Mouse (Mus musculus) spleen, postnatal 4 days (tissue): ENCODE results near the gene Hoxb5.

Source experiments
- DNase-seq, 2 experiments: peaks; one replicate each; pipeline ENCODE4 v3.0.0; 2022; ENCODE audit warnings: low spot score in 2 of 2

Gene Hoxb5

DNA sequence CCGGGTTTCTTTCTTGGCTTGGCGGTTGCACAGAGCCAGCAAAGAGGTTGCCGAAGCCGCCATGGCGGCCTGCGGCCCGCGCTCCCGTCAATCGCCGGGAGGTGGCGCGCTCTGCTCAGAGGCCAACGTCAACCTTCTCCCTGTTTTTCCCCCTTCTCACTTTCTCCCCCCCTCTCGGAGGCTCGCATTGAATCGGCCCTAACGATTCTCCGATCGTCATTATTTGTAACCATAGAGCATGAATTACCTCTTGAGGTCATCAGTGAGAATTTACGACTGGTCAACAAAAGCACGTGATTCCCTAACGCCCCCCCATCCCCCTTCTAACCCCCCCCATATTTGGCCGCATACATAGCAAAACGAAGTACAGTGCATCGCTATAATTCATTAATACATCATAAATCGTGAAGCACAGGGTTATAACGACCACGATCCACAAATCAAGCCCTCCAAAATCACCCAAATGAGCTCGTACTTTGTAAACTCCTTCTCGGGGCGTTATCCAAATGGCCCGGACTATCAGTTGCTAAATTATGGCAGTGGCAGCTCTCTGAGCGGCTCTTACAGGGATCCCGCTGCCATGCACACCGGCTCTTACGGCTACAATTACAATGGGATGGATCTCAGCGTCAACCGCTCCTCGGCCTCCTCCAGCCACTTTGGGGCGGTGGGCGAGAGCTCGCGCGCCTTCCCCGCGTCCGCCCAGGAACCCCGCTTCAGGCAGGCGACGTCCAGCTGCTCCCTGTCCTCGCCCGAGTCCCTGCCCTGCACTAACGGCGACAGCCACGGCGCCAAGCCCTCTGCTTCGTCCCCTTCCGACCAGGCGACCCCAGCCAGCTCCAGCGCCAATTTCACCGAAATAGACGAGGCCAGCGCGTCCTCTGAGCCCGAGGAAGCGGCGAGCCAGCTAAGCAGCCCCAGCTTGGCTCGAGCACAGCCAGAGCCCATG is at the start of gene Hoxb5:
Hoxb5 (plus strand) TSS at position 186 of the 949 bp plus-strand sequence.
- peak; percentile 49 to 79 for DNase-seq

- no peak for DNase-seq
Measured at GRCm38 (mm10) chr11:96254221-96254620, 48.9 kb upstream of the Hoxb5 start.

- no peak for DNase-seq
Measured at GRCm38 (mm10) chr11:96255111-96255995, 47.8 kb upstream of the Hoxb5 start.

DNA sequence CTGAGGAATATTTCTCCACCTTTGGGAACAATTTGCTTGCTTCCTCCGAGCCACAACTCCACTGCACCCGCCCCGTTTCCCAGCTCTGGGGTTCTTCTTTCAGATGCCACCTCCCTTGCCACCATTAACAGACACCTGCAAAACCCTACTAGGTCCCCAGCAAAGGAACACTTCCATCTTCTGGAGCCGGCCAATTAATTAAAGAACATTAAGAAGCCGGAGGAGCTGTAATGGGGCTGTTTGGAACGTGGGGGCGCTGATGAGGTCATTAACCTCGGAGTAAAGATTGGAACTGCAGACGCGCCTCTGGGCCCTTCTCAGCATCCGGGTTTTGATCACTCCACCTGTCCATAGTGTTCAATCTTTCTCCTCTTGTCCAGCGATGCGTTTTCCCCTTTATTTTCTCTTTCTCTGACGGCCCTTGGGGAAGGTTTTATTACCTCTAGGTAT is 47.1 kb upstream of the Hoxb5 start:
- no peak for DNase-seq

DNA sequence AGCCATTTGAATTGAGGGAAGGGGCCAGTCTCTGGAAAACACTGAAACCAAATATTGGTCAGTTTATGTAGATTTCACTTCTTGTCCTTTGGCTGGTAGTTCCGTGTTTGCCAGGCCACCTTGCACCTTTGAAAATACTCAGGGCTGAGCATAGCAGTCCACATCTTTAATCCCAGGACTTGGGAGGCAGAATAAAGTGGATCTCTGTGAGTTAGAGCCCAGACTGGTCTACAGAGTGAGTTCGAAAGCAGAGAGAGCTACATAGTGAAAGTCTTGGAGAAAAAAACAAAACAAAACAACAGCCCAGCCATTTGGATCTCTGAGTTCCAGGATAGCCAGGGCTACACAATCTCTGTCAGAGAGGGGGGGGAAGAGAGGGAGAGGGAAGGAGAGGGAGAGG is 46.0 kb upstream of the Hoxb5 start:
- DNase-seq, result no peak

DNA sequence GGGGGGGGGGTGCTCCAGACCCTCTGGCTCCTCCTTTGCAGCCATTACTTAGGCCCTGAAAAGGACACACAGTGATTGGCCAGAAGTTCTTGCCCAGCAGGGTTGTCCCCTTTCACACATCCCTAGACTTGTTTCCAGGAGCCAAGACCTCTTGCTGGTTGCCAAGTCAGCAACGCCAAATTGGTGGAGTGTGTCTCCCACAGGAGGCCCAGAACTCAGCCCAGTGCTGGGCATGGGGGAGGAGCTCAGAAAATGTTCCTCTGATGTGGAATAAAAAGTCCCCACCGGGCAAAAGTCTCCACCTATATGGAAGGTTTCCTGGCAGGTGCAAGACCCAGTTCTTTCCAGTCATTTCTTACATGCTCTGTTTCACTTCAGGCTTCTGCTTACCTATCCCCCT is 44.1 kb upstream of the Hoxb5 start:
- DNase-seq, result no peak

- no peak for DNase-seq
Measured at GRCm38 (mm10) chr11:96259511-96259910, 43.6 kb upstream of the Hoxb5 start.

DNA sequence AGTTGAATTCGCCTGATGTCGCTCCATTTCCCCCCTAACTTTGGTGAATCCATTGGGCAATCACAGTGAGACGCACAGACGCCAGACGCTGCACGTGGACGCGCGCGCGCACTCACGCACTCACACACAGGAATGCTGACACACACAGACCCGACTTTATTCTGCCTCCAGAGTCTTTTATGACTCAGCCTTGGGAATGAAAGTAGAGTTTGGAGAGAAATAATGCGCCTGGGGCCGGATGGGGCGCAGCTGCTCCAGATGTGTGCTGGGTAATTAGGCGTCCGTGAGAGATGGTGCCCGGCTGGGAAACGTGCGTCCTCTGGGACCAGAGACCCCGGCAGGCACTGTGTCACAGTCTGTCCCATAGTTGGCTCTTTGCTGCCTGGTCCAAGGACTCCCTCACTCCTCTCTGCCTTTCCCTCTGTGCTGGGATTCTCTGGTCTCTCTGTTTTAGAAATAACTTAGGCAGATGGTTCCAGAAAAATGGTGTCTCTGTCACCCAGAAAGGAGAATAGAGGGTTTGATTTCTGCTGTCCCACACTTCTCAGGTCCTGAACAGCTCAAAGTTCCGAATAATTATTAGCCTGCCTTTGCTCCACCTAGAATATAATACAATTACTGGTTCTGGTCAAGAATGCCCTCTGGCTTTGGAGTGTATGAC is 42.7 kb upstream of the Hoxb5 start:
- DNase-seq, result no peak

DNA sequence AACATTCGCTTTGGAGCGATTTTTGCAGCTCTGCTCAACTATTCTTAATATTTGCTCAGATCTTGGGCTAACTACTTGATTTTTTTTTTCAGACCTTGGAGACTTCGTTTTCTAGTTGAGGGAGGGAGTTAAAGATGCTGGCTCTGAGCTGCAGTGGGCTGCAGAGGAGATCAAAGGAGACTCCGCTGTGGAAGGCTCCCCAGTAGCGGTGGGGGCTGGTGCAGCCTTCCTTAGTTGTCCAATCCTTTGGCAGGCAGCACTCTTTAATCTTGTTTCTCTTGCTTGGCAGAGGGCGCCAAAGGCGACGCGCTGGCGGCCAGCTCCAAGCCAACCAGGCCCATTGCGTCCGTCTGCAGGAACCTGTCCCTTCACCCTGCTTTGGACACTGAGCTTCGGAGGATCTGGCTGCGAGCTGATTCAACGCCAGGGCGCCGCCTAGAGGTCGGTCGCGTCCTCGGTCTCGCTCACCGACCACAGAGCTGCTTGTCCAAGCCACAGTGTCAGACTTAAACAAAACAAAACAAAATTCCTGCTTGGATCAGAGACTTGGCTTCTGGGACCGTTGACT is 41.7 kb upstream of the Hoxb5 start:
- peak; percentile 42 to 80 for DNase-seq

- no peak for DNase-seq
Measured at GRCm38 (mm10) chr11:96262262-96262830, 40.8 kb upstream of the Hoxb5 start.

GRCm38 (mm10) chr11:96263636-96264389 is 39.3 kb upstream of the Hoxb5 start:
- no peak for DNase-seq

GRCm38 (mm10) chr11:96264390-96265020 is 38.6 kb upstream of the Hoxb5 start:
- DNase-seq, result no peak

- DNase-seq, result no peak
Measured at GRCm38 (mm10) chr11:96265954-96266353, 37.2 kb upstream of the Hoxb5 start.

DNA sequence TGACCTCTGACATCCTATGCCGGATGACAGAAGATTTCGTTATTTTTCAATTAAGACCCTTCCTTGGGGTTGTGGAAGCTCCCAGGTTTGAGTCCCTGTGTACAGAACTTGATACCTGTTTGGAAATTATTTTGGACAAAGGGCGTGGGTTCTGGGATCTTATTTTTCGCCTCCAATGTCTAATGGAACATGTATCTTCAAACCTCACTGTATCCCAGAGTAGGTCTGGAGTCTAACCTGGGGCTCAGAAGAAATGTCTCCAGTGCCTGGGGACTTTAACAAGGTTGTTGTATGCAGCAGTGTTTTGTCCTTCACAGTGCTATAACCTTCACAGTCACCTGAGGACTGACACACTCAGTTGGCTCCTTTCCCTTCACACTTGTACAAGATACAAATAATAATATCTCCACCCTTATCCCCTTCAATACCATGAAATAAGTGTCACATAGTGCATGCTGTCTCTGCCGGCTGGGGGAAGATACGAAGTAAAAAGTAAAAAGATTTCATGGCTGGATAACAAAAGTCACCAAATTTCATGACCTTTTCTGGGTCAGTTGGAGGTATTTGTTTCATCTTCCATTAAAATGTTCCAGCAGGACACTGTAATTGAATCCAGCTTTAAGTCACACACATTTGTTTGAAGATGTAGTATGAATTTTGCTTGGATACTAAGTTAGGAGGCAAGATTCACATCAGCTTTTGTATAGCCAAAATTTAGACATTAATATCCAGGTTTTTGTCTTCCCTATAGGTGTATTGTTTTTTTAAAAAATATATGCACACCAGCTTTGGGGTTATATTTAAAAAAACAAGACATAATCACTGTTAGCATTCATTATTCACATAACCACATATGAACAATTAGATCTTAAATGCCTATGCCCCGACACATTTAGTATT is 35.9 kb upstream of the Hoxb5 start:
- DNase-seq, result no peak

DNA sequence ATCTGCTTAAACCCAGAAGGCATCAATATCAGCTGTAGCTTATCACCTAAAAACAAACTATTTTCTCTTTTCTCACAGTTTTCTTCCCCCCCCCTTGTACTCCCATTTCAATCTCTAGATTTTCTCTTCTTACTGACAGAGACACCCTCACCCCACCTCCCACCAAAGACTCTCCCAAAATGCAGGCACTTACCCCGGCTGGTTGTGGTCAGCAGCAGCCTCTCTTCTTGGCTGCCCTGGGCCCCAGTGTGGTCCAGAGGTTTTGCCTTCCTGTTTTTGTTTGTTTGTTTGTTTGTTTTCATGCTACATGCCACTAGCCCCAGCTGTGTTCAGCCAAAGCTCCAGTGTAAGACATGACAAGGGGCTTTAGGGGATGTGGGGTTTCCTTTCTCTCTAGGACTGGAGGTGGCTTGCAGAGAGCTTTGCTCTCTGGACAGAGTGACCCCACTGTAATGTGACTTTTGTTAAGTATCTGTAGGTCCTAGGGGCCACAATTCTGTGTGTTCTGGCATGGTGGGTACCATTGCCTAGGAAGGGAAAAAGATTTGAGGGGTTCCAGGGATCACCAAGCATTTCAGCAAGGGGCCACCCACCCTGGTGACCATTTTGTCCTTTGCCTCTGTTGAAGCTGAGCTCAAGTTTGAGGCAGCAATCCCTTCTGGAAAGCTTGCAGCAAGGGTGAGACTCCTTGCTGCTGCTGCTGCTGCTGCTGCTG is 34.9 kb upstream of the Hoxb5 start:
- no peak for DNase-seq

- DNase-seq, result no peak
Measured at GRCm38 (mm10) chr11:96269869-96270268, 33.3 kb upstream of the Hoxb5 start.

DNA sequence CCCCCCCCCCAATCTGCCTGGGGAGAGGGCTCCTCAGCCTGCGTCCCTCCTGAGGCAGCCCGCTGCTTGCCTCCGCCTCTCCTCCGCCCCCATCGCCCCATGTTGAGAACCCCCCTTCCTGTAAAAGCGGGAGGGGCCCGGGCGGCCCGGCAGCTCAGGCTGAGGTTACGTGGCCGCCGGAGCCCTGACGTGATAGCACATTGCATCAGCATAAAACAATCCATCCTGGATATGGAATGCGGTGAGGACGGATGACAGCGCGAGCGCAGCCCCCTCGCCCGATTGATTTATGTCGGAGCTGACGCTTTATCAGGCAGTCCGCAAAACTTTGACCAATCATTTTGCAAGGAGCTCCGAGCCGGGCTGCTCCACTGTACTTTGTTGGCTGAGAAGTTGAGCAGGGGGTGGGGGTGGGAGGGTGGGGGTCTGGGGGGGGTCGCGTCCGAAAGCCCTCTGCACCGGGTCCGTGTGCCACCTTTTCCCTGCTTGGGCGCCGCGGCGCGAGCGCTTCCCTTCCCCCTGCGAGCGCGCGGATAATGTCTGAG is 32.1 kb upstream of the Hoxb5 start, which contains the start of gene Hoxb9:
Hoxb9 (plus strand) TSS at position 462 of the 545 bp plus-strand sequence.
- no peak for DNase-seq

- DNase-seq, result no peak
Measured at GRCm38 (mm10) chr11:96271541-96272011, 31.6 kb upstream of the Hoxb5 start.
